In the genomic region with DNA sequence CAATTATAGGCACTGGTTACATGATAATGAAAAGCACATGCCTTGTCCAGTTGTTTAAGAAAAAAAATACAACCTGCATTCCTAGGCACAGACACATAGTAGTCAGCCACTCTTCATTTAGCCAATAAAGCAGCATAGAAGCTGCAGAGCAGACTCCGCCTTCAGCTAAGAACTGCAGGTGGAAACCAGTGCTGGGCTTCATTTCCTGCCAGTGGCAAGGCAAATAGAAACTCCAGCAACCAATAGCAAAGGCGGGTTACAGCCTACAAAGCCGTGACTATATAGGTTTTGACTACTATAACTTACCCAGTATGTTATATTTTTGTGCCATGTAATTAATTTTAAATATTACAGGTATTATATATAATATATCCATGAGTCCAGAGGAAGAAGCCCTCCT, we compare ENCODE assay signal across 14 mouse cellular contexts.
"Had no signal": no experiment of that assay in that cellular context is flagged by ENCODE, and none has a peak within 500 bp of the region (broad histone marks: within the 10 kb centered on the region; RNA-seq: fewer than 3 reads in every experiment).

No protein-coding gene starts in this region.

- H3K4me1 ChIP-seq: limb, embryonic 13.5 days; stomach, embryonic 15.5 days had no signal

- H3K27ac ChIP-seq: limb, embryonic 13.5 days; liver, embryonic 14.5 days; midbrain, embryonic 13.5 days; stomach, embryonic 15.5 days had no signal

- H3K4me3 ChIP-seq: limb, embryonic 13.5 days; midbrain, embryonic 13.5 days; stomach, embryonic 15.5 days had no signal

- H3K27me3 ChIP-seq: limb, embryonic 13.5 days; midbrain, embryonic 13.5 days; stomach, embryonic 15.5 days had no signal

- H3K9me3 ChIP-seq: limb, embryonic 13.5 days; midbrain, embryonic 13.5 days; stomach, embryonic 15.5 days had no signal

- DNase-seq: kidney, adult 11 months; kidney, postnatal 10 days; layer of hippocampus, adult 9-11 months; layer of hippocampus, postnatal 36 days; left cerebral cortex, postnatal 4 days; lung, adult 18-20 months; lung, postnatal 36 days; retina, postnatal 1 day; right cerebral cortex, postnatal 4 days; spleen, adult 18-20 months had no signal

- H3K36me3 ChIP-seq: limb, embryonic 13.5 days; midbrain, embryonic 13.5 days; stomach, embryonic 15.5 days had no signal
